Mouse (Mus musculus) liver, postnatal 0 days (tissue): ENCODE data around the gene Ppp3r1.

Experiments
- CTCF ChIP-seq: sonication (generic); IDR thresholded peaks from 2 replicates; pipeline ENCODE4 v1.5.1; 2016; ENCODE audit warnings: antibody characterized with exemption, low read depth
- EP300 ChIP-seq: IDR thresholded peaks from 2 replicates; pipeline ENCODE4 v1.6.1; 2016; ENCODE audit warnings: antibody characterized with exemption, low read depth, mild to moderate bottlenecking

- no peak for TF ChIP-seq EP300
- no peak for TF ChIP-seq CTCF
These were observed 29.7 kb downstream of the Ppp3r1 start for GRCm38 (mm10) chr11:17188786-17189185.
